Mouse (Mus musculus) urinary bladder, postnatal 36 days (tissue): Measurements from ENCODE around the gene Cad.

Experiments
- DNase-seq, 2 experiments: peaks; one replicate each; pipeline ENCODE4 v3.0.0; 2022; ENCODE audit warnings: low spot score in 2 of 2, mixed read lengths in 1 of 2

Cad gene

DNA sequence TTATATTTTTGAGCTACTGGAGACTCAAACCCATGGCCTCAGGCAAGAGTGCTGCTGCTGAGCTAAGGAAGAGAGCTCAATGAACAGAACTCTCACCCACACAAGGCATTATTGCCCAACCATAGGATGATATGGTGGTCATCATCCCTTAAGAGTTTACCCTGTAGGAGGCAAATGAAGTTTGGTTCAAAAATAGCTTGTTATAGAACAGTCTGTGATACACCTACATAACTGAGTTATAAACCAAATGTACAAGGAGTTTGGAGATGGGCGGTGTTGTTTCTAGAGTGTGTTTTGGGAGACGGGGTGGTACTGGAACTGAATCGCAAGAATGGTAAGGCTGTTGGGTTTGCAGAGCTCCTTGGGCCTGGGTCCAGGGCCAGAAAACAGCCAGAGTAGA lies 15.2 kb downstream of the Cad start:
- DNase-seq: no peak

DNA sequence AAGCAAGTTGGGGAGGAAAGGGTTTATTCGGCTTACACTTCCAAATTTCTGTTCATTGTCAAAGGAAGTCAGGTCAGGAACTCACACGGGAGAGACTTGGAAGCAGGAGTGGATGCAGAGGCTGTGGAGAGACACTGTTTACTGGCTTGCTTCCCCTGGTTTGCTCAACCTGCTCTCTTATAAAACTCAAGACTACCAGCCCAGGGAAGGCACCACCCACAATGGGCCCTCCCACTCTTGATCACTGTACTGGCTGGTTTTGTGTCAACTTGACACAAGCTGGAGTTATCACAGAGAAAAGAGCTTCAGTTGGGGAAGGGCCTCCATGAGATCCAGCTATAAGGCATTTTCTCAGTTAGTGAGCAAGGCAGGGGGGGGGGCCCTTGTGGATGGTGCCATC lies 16.5 kb downstream of the Cad start:
- DNase-seq: no peak

DNA sequence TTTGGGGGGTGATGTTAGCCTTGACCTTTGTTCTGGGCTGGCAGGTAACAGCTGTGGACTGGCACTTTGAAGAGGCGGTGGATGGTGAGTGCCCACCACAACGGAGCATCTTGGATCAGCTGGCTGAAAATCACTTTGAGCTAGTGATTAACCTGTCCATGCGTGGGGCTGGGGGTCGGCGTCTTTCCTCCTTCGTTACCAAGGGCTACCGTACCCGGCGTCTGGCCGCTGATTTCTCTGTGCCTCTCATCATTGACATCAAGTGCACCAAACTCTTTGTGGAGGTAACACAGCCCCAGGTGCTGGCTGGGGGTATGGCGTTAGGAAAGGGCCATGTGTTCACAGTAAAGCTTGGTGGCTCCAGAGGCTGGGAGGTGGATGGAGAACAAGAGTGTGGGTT lies 17.2 kb downstream of the Cad start:
- DNase-seq: no peak

DNA sequence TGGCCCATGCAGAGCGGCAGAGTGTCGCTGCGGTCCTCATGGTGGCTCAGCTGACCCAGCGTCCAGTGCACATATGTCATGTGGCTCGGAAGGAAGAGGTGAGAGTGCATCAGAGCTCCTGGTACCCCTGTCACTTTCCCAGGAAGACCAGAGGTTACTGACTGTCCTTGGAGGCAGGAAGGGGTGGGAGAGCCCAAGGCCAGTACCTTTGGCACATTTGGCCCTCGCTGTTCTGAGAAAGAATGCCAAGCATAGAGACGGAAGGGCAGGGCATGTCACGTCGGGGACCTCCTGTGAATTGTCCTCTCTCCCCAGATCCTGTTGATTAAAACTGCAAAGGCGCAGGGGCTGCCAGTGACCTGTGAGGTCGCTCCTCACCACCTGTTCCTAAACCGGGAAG lies 18.6 kb downstream of the Cad start:
- no peak for DNase-seq

DNA sequence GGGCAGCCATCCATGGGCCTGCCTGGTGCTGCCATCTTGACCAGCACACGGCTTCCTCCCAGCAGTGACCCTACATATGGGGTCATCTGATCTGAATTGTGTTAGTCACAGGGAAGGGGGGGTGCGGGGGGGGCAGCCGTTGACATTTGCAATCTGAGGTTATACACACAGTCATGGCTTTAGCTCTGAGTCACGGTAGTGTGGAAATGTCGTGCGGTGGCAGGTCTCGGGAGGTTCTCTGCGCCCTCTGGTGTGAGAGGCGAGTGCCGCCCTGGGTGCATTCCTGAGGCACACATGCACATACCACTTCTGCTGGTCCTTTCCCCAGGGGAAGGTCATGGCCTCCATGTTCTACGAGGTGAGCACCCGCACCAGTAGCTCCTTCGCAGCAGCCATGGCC lies 21.8 kb downstream of the Cad start:
- DNase-seq: no peak

DNA sequence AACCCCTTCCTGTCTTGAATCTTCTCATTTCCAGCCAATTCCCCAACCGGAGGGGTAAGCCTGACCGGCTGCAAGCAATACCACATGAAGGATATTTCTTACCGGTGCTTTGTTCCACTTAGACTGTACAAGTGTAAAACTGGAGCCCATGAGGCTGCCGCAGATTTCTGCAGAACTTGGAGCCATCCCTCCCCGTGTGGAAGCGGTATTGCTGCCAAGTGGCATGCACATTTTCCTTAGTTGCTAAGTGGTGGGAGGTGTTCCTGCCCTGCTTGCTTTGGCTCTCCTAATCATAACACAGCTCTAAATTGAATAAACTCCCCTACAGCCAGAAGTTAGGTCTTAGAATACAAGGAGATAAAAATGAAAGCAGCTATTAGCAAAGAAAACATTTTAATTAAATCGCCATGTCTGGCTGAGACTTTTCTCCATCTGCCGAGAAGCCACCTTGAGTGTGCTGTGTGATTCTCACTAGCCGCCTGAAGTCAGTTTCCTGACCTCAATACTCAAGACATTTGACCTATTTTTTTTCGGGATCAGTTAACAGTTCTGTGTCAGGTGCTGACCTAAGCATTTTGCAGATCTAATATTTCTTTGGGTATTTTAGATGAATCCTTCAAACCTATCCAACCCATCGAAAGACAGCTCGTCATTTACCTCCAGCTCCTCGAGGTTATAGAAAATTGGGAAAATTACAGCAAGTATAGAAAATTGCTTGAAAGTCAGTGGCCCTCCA lies 25.6 kb downstream of the Cad start:
- no peak for DNase-seq

DNA sequence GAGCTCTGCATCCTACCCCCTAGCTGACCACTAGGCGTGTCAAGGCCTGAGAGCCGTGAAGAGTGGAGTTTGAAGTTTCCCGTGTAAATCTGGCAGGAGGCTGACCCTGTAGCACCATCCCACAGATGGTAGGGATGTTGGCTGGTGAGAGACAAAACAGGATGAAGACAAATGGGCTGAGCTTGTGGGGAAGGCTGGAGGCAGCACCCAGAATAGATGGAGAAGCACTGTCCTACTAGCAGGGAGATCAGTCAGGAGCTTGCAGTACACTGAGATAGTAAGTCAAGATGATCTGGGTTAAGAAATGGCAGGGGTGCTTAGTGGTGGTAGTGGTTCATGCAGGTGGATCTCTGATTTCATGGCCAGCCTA lies 26.2 kb downstream of the Cad start:
- no peak for DNase-seq

DNA sequence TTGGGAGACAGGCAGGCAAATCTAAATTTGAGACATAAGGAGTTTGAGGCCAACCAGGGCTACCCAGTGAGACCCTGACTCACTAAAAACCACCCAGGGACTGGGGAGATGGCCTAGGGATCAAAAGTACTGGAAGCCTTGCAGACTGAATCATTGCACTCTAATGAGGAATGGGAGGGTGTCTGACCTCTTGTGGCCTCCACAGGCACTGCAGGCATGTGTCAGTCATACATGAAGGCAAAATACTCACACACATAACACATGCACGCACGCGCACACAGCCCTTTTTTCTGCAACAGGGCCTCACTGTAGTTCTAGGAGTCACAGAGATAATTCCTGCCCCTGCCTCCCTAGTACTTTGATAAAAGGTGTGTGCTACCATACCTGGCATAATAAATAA lies 26.8 kb downstream of the Cad start:
- DNase-seq: no peak

DNA sequence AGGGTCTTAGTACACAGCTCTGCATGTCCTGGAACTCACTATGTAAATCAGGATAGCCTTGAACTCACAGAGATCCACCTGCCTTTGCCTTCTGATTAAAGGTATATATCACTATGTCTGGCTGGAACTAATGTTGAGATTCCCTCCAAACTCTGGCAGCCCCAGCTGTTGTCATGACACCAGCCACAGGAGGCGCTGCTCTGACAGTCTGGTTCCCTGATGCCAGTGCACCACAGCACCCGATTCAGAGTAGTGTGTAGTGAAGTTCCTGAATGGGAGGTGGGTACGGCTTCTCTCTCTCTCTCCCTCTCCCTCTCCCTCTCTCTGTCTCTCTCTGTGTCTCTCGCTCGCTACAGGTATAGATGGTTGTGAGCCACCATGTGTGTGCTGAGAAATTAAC lies 27.8 kb downstream of the Cad start:
- DNase-seq: peak in 1 of 2 experiments; percentile 55

DNA sequence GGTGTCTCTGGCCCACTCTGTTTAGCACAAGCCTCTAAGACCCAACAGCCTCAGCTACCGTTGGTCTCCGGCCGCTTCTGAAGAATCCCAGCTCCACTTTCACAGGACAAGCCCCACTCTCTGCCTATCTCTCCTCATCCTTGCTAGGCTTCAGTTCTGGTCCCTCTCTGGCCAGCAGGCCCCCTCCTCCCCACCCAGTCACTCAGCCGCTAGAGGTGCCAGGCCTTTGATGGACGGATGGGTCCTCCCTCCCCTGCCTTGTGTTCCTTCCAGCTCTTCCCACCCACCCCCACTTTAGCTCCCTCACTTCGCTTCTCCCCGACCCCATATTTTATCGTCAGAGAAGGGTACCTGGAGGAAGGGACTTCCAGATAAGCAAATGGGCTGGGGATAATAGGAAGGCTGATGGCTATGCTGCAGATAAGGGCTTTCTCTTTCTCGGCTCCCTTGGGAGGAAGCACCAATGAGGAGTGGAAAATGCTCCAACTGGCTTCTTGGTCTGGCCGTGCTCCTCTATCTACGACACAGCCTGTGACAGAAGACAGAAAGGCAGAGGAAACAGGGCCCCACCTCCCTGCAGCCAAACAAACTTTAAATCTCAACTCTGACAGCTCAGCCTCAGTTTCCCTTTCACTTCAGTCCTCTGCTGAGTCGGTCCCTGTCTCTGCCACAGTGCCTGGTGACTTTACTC lies 28.5 kb downstream of the Cad start:
- no peak for DNase-seq

DNA sequence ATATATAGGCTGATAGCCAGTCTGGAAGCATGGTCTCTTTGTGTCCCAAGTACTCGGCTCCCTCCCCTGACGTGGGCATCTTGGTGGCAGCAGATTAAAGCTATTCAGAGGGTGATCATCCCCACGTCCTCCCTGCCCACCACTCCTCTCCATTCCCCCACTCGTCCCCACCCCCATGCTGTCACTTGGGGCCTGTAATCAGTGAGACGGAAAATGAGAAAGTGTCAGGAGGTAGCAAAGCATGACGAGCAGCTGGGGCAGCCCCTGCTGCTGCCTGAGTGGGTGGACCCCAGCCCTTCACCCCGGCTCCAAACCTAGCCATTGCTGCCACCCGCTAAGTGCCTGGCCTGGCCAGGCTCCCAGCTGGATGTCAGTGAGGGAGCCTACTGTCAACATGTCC lies 29.4 kb downstream of the Cad start:
- DNase-seq: no peak

DNA sequence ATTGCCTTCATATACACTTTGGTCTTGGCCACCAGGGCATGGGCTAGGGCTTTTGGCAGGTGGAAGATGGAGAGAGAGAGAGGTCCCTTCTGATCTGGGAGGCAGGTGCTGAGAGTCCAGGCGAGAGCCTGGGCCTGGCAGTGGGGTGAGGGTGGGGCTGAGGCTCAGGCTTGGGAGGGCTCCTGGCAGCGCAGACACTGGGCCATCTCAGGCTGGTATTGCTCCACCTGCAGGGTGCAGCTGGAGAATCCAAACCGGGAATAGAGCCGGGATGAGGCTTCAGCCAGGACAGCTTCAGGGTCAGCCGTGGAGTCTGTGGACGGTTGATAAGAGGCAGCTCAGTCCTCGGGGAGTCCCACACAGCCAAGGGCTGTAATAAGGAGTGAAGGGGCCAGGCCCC lies 32.0 kb downstream of the Cad start:
- DNase-seq: no peak

DNA sequence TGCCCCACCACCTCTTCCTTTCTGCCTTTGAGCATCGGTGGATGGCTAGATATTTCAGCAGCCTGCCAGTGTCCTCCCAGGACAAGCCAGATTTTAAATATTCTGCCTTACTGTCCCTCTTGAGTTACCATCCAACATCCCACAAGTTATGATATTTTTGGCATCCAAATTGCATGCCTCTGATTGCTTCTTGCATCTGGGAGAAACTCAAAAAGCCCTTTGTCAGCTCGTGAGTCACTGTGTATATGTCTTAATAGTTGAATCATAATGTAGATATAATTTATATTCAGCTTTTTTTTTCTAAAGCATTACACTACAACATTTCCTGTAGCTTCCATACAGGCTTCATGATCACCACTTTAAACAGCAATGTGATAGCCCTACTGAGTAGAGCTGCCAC lies 32.6 kb downstream of the Cad start:
- DNase-seq: no peak

DNA sequence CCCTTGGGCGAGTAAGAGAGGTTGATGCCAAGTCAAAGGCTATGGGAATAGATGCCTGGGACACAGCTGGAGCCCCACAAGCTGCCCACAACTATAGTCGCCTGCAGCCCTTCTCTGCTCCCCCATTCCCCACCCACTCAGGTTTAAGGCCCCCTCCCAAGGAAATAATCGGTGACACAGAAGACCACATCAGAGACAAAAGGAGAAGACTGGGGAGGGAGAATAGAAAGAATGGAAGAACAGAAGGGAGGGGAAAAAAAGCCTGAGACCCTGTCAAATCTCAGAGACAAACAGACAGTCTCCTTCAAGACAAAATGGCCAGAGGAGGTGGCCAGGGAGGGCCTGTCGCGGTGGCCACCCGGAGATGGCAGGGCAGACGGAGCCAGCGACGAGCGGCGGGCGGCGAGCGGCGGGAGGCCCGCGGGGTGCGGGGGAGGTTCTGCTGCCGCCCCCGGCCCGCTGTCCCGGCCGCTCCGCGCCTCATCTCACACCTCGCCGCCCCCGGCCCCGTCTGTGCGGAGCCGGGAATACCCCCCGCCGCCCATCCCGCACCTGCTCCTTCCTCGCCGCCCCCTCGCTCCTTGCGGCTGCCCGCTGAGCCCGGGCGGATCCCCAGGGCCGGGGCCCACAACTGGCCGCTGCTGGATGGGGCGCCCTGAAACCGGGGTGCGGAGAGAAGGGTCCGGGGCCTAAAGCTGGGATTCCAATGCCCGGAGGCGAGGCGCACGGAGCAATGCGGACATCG lies 37.8 kb downstream of the Cad start:
- no peak for DNase-seq

DNA sequence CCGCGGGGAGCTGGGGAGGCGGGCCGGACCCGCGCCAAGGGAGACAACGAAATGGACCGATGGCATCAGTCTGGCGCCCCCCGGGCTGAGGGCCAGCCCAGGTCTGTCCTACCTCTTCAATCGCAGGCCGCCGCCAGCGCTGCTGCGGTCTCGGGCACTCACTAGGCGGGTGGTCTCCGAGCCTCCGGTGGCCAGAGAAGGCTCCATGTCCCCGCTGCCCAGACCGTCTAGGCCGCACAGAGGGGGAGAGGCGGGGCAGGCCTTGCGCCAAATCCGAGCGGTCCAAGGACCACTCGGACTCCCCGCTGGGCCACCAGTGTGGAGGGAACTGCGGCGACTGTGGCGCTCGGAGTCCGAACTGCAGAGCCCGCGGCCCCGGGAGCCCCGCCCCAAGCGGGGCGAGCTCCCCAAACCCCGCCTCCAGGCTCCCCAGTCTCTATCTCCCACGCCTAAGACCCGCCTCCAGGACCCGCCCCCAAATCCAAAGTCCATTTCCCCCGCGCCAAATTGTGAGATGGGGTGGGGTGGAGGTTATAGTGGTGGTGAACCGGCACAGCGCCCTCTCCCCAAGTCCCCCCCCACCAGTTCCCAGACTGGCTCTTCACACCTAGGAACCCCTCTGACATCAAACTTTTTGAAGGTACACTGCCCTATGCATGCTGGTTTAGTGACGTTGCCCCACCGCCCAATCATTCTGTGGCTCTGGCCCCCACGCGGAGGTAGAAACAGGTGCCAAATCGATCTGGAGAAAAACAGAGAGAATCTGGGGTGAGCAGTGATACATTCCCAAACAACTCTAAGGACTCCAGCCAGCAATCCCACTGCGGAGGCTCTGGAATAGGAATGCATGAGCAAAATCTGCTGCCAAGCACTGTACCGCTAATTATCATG lies 38.8 kb downstream of the Cad start:
- no peak for DNase-seq

DNA sequence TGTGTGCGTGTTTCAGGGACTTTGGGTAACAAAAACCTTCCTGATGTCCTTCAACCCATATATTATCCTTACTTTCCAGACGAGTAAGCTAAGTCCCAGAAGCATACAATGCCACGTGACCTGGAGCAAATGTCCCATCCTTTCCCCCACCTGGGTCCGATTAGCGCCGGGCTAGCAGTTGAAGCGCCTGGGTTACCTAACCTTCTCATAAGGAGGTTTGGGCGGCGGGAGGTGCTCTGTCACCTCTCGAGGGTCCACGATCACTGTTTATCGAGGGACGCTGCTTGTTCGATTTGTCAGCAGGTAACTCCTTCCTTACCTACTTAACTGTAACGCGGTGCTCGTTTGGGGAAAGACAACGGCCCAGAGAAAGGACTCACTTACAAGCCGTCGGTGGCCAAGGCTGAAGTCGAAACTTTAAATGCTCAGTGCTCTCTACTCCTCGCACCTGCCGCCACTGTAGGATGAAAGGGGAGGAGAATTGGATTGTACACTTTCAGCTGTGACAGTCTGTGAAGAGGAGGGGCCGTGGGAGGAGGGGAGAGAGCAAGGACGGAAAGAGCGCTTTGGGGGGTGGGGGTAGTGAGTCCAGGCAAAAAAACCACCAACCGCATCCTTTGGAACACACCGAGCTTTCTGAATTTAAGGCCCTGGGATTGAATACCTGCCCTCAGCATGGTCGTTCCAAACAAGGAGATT lies 39.7 kb downstream of the Cad start:
- DNase-seq: no peak

DNA sequence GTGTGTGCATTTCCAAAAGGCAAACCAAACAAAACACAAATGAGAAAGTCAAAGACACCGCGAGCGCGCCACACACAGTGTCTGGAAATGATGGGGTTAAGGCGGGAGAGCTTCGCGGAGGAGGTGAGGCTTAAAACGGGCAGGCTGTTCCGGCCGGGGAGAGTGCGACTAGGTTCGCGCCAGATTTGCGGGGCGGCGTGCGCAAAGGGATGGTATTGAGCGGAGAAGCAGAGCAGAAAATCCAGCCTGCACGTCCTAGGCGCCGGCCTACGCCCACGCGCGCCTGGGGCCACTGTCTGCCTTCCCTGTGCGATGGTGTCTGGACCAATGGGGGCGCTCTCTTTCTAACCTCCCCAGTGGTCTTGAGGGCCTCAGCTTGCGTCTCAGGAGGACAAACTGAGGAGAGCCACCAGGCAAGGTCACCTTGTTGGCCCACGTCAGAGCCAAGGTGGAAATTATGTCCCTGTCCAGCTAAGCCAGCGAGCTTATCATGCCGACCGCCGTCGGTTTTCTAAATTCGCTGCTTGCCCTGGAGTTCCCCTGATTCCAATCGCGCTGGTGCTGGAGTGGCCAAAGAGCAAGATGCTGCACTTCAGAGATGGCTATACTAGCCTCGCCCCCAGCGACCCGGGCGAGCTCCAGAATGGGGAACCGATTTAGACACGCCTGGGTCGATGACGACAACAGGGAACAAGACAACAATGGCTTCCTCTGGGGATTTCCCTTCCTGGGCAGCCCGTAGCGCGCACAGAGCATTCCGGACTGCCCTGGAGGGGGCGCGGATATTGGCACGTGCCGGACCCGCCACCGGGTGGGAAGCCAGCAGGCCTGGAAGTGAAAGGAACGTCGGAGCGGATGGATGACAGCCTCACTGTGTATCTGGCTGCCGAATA lies 40.5 kb downstream of the Cad start:
- peak in 1 of 2 experiments; percentile 31 for DNase-seq

DNA sequence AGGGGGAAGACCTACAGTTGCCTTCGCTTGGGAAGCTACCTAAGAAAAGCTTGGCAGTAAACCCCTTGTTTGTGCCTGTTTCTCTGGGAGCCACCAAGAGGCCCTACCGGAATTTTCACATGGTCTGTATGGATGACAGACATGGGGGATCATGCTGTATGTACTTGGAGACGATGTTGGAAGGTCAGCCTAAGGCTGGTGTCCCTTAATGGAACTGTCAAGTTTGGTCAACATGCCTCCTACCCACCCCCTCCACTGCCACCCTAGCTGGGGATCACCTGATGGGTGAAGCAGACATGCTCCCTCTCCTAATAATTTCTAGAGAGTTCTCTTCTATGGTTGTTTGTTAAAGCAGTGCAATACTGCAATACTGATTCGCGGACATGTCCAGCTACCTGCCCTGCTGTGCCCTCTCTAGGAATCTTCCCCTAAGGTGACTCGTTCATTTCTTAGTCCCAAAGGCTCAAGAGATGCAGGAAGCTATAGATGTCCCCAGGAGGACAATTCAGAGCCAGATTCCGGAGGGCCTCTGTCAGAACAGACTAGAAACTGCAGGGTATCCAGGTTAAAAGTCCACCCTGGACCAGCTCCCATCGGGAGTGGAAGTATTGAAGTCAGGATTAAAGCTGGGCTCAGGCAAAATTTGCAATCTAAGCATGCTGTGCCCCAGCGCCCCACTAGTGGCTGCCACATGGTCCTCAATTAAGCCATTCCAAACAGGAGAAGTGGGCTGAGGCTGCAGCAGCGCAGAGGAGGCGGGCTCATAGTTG lies 41.3 kb downstream of the Cad start:
- no peak for DNase-seq

DNA sequence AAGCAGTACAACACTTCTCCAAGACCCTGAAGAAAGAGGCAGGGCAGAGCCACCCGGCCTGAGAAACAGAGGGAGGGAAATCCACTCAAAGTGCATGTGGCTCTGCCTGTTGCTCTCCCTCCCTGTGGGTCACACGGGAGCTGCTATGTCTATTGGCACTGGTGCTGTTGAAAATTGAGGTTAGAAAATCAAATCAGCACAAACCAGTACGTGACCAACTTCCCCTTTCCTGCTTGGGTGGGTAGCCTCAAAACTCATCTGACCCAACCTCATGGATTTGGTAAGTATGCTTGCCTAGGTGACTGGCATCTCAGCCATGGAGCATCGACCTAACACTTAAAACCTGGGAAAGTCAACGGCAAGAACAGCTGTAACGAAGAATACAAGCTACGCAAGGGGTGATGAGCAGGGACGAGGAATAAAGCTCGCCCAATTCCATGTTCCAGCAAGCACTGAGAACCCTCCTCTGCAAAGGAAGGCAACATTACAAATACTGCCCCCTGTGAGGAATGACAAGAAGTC lies 51.3 kb downstream of the Cad start, which contains the start of gene Dnajc5g:
Gene Dnajc5g, plus strand, starts transcription at position 472 of the 522 bp plus-strand sequence.
- DNase-seq: no peak
